Mouse (Mus musculus) lung, postnatal 0 days (tissue): ENCODE results near the gene Zmynd8.

Experiments used
- CTCF ChIP-seq: IDR thresholded peaks from 2 replicates; pipeline ENCODE4 v1.5.1; 2016; ENCODE audit warnings: antibody characterized with exemption, mild to moderate bottlenecking
- EP300 ChIP-seq: IDR thresholded peaks from 2 replicates; pipeline ENCODE4 v1.6.1; 2016; ENCODE audit warnings: antibody characterized with exemption, mild to moderate bottlenecking, control low read depth

GRCm38 (mm10) chr2:165907199-165907598, 8.4 kb upstream of the Zmynd8 start:
- TF ChIP-seq CTCF: no peak
- TF ChIP-seq EP300: no peak
